Mouse (Mus musculus) cerebellum, adult (tissue): ENCODE measurements around the gene Siah1b.
A peak's percentile ranks its signal among the peaks of the same experiment; 100 is the strongest.

Experiments used
- ATAC-seq: cut with Nextera tagmentation; 2 replicates; pipeline ENCODE4 v1.9.2; 2017; ENCODE audit warnings: mild to moderate bottlenecking, moderate library complexity, mixed read lengths; ENCODE audit not compliant: insufficient number of reproducible peaks, low FRiP score, low TSS enrichment

Siah1b gene

DNA sequence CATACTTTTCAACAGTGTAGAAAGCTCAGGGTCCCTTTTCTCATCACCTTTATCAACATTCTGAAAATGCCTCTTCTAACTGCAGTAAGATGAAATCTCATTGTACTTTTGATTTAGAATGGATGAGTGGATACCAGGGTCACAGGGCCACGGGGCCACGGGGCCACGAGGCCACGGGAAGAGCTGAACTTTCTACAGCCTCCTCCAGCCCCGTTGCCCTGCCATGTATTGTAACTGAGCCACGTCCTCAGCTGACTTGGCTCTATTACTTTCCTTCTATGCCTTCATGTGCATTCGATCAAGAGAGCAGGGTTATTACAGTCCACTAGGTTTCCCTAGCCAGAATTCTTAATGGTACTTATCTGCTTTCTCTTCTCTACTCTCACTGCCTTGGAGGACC is 40.4 kb downstream of the Siah1b start:
- ATAC-seq = no peak

DNA sequence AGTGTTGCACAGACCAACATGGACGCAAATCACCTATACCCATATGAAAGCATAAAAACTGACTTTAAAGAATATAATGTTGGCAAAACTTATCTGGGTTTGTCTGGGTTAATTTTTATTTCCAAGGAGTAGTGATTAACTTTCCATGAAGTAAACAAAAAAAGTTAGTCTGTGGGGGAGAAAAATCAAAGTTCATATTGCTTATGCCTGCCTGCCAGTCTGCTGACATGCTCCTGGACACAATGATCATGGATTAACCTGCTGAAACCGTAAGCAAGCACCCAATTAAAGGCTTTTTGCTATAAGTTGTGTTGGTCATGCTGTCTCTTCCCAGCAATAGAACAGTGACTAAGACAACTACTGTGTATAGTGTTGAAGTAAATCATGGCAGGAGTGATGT is 40.9 kb downstream of the Siah1b start:
- no peak for ATAC-seq

DNA sequence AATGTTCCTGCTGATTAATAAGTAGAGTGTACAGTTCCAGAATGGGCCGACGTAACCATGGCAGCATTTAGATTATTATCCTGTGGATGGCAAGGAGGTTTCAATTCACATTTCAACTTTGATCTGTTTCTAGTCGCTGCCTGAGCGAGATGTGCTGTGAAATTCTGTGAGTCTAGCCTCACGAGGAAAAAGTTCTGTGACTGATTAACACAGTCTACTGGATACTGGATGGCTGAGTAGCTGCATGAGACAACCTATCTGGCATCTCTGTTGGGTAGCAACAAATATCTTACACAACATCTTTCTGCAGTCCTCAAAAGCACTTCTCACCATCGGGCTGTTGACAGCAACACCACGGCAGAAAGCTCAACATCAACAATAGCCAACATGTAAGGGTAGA is 43.8 kb downstream of the Siah1b start:
- ATAC-seq = no peak

DNA sequence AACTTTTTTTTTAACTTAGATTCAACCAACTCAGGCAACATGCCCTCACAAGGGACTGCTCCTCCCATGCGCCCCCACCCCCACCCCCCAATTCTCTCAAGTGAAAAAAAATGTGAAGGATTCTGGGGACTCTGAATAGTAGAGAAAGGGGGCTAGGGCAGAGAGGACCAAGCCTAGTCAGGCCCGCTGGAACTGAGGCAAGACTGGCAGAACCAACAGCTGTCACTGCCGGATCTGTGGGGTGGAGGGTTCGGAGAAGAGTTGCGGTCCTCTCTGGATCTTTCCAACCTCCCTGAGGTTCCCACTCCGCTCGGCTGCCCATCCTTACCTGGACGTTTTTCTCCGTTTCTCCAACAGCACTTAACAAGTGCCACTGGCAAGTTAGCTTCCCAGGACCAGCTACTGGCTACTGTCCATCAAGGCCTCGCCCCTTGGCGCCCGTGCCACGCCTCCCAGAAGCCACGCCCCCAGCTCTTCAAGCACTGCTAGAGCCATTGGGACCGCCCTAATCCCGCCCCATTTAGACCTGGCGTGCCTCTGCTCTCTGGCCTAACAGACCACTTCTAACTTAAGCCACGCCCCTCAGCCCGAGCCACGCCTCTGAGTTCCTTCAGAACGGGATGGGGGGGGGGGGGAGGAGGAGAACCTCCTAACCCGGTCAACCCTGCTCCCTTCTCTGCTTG is 48.5 kb downstream of the Siah1b start, which contains the start of gene Car5b:
Gene Car5b (minus strand): TSS at position 391 of the 683 bp plus-strand sequence.
- 0 out of 2 replicates have a peak, but pooled peaks have one; percentile 61 for ATAC-seq
